In the genomic region with DNA sequence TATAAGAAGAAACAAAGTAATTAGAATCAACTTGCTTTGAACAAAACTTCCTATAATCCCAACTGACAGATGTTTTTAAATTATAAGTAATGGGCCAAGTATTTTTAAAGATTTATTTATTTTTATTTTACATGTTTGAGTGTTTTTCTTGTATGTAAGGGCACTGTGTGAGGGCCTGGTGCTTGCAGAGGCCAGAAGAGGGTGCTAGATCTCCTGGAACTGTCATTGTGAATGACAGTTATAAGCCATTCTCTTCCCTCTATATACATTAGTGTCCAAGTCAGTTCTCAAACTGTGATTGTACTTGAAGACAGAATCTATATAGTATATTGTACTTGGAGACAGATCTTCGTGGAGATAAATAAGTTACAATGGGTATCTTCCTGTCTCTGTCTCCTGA, we compare ENCODE assay signal across 14 mouse cellular contexts.
DNase-seq lines count a peak whose midpoint lies in the region; TF ChIP-seq lines count a peak whose summit lies in the region.
"Had no signal": no experiment of that assay in that cellular context is flagged by ENCODE, and none has a peak within 500 bp of the region (broad histone marks: within the 10 kb centered on the region; RNA-seq: fewer than 3 reads in every experiment).

No protein-coding gene starts in this region.

- H3K27ac ChIP-seq in layer of hippocampus, adult 2 months: no peak overlapping the region
- H3K27ac ChIP-seq in CH12.LX (ENCODE audit: insufficient read depth, low read depth): no peak overlapping the region
- H3K27ac ChIP-seq in ES-E14 (ENCODE audit: insufficient read depth, low read depth, low read length, poor library complexity, severe bottlenecking): no peak overlapping the region
- no peak overlapping the region for H3K27ac ChIP-seq in cortical plate, adult 2 months (ENCODE audit: insufficient read depth, low read length)
- H3K27ac ChIP-seq: lung, embryonic 15.5 days; midbrain, embryonic 10.5 days had no signal

- H3K4me2 ChIP-seq in CH12.LX (ENCODE audit: insufficient read depth, low read depth, poor library complexity, severe bottlenecking): no peak overlapping the region
- H3K4me2 ChIP-seq: heart, embryonic 11.5 days; lung, embryonic 15.5 days had no signal

- H3K36me3 ChIP-seq in CH12.LX (replicated peaks in 1 of 2; ENCODE audit: control insufficient read depth in 1 of 2, insufficient read depth in 1 of 2, low read length in 1 of 2): no peaks in the 10 kb centered on the region
- no peaks in the 10 kb centered on the region for H3K36me3 ChIP-seq in ES-E14 (ENCODE audit: control insufficient read depth, insufficient read depth, low read length, poor library complexity, severe bottlenecking)
- H3K36me3 ChIP-seq: lung, embryonic 15.5 days; midbrain, embryonic 10.5 days had no signal

- no peak for TF ChIP-seq EP300 in CH12.LX (IDR thresholded peaks at IDR 0.05; ENCODE audit: low read length)

- peak; percentile 78 for TF ChIP-seq CTCF in layer of hippocampus, adult 2 months (conservative IDR thresholded peaks at IDR 0.05)
- peak in 1 of 2 experiments; percentile 73; a peak in 2 of 4 replicates for TF ChIP-seq CTCF in CH12.LX (conservative IDR thresholded peaks at IDR 0.05 in 1 of 2, IDR thresholded peaks at IDR 0.05 in 1 of 2; ENCODE audit: low read depth in 2 of 2, low read length in 2 of 2)
- TF ChIP-seq CTCF in cortical plate, adult 2 months (IDR thresholded peaks at IDR 0.05; ENCODE audit: extremely low read depth, insufficient read depth, low read length): peak; percentile 31; the same call in 1 of the 2 replicates

- dilution Hi-C loops in CH12.LX (cut with MboI; ENCODE audit: extremely low pct_ligation_motif_present, extremely low pct_unique_long_range_greater_than_20kb, low sequenced_read_pairs): no loop called here

- DNase-seq in layer of hippocampus, adult 2 months (ENCODE audit: low spot score in 2 of 2): no peak
- no peak for DNase-seq in layer of hippocampus, adult 8-10 months (ENCODE audit: low spot score in 2 of 2)
- DNase-seq in CH12.LX (ENCODE audit: extremely low read depth) (no peak), ES-E14 (ENCODE audit: low read depth, low spot score) (peak; percentile 22)
- no peak for DNase-seq in adrenal gland, postnatal 25 days
- DNase-seq in cerebellum, adult 9-11 months: no peak
- DNase-seq: adrenal gland, postnatal 10 days; kidney, adult 18-20 months; layer of hippocampus, adult 9-11 months; spleen, adult 18-20 months had no signal

- H3K27me3 ChIP-seq in CH12.LX (replicated peaks): no peaks in the 10 kb centered on the region
- H3K27me3 ChIP-seq: lung, embryonic 15.5 days had no signal

- no peak overlapping the region for H3K4me3 ChIP-seq in layer of hippocampus, adult 2 months
- H3K4me3 ChIP-seq in CH12.LX (replicated peaks in 1 of 3; ENCODE audit: low read depth in 2 of 3, low read length in 2 of 3, poor library complexity in 1 of 3) (no peak overlapping the region), ES-E14 (ENCODE audit: insufficient read depth in 1 of 2, low read depth in 1 of 2, low read length in 2 of 2, poor library complexity in 1 of 2, severe bottlenecking in 1 of 2) (no peak overlapping the region)
- no peak overlapping the region for H3K4me3 ChIP-seq in cortical plate, adult 2 months (ENCODE audit: insufficient read depth, low read length)
- H3K4me3 ChIP-seq: lung, embryonic 15.5 days; midbrain, embryonic 10.5 days had no signal

- H3K9me3 ChIP-seq in CH12.LX (replicated peaks; ENCODE audit: low read length) (peaks cover 3% of the 10 kb centered on the region), ES-E14 (ENCODE audit: control insufficient read depth, insufficient read depth, low read depth, low read length) (no peaks in the 10 kb centered on the region)
- H3K9me3 ChIP-seq: lung, embryonic 15.5 days; midbrain, embryonic 10.5 days had no signal

- no peaks in the 10 kb centered on the region for H3K79me2 ChIP-seq in CH12.LX (replicated peaks; ENCODE audit: control insufficient read depth, extremely low read depth, insufficient read depth, poor library complexity, severe bottlenecking)

- H3K4me1 ChIP-seq in CH12.LX (ENCODE audit: control insufficient read depth in 1 of 2, insufficient read depth in 2 of 2): peaks cover 0 to 3% of the 10 kb centered on the region in 2 experiments; a peak in 1 of 4 replicates
- no peaks in the 10 kb centered on the region for H3K4me1 ChIP-seq in ES-E14 (ENCODE audit: control insufficient read depth in 2 of 2, insufficient read depth in 2 of 2, low read length in 2 of 2, poor library complexity in 1 of 2)
- H3K4me1 ChIP-seq in cortical plate, adult 2 months (ENCODE audit: control insufficient read depth, insufficient read depth, low read length): no peaks in the 10 kb centered on the region
- H3K4me1 ChIP-seq: lung, embryonic 15.5 days; midbrain, embryonic 10.5 days had no signal

- in situ Hi-C loops in CH12.LX (cut with MboI; ENCODE audit: low pct_ligation_motif_present, low pct_unique_long_range_greater_than_20kb, low sequenced_read_pairs): loop anchor here (10.0 kb wide), 2 partner anchors 317 to 377 kb away; no protein-coding TSS in a partner anchor
- in situ Hi-C loops in ES-E14 (cut with MboI; ENCODE audit: low sequenced_read_pairs in 2 of 2, unreplicated experiment in 2 of 2): no loop called here

- no peak for TF ChIP-seq POLR2A in CH12.LX (IDR thresholded peaks at IDR 0.05; ENCODE audit: low read depth, low read length)
- no peak for TF ChIP-seq POLR2A in cortical plate, adult 2 months (IDR thresholded peaks at IDR 0.05; ENCODE audit: extremely low read depth, insufficient read depth, low read length)

- peak; percentile 67 for TF ChIP-seq RAD21 in CH12.LX (IDR thresholded peaks at IDR 0.05; ENCODE audit: low read depth, low read length)

- no peak overlapping the region for H3K9ac ChIP-seq in CH12.LX (ENCODE audit: insufficient read depth, low read depth)
- no peak overlapping the region for H3K9ac ChIP-seq in ES-E14 (ENCODE audit: insufficient read depth, low read depth, low read length, poor library complexity, severe bottlenecking)
- H3K9ac ChIP-seq: lung, embryonic 15.5 days had no signal

TF ChIP-seq in CH12.LX, 34 proteins besides CTCF, POLR2A, EP300 and RAD21:
- TF ChIP-seq BHLHE40 (IDR thresholded peaks at IDR 0.05; ENCODE audit: low read depth, low read length) (no peak), JUN (IDR thresholded peaks at IDR 0.05; ENCODE audit: insufficient read depth, low read depth, low read length) (no peak), SMC3 (IDR thresholded peaks at IDR 0.05; ENCODE audit: low read depth, low read length) (peak; percentile 69), ZC3H11A (IDR thresholded peaks at IDR 0.05; ENCODE audit: low read depth, low read length) (0 out of 2 replicates have a peak, but pooled peaks have one; percentile 15)

TF ChIP-seq in ES-E14, 5 proteins besides CTCF, POLR2A, EP300 and RAD21:
- no peak for TF ChIP-seq ZC3H11A (IDR thresholded peaks at IDR 0.05; ENCODE audit: borderline replicate concordance, low read depth, low read length)
- no peak for TF ChIP-seq ZNF384 (IDR thresholded peaks at IDR 0.05; ENCODE audit: low read depth, low read length)
- no peak for TF ChIP-seq MAFK (IDR thresholded peaks at IDR 0.05; ENCODE audit: insufficient read depth, low read depth, low read length)
- no peak for TF ChIP-seq CHD2 (IDR thresholded peaks at IDR 0.05; ENCODE audit: low read depth, low read length)
- TF ChIP-seq HCFC1 (IDR thresholded peaks at IDR 0.05; ENCODE audit: borderline replicate concordance, insufficient read depth, low read length): no peak
